Mouse (Mus musculus) lung, adult 10 weeks (tissue): ENCODE data around the gene Gm2007. TPM values are rescaled to one million over a fixed set of nuclear protein-coding genes. Genes with fewer than 3 reads are reported as not detected.

Experiments used
- polyA plus RNA-seq: library from polyadenylated mRNA; stranded (reverse); fragments of 350-450 nt; fragmentation: Illumina TruSeq; extraction: RNeasy Lipid Tissue Mini Kit (QIAGEN cat#74804); gene quantifications from one replicate; pipeline ENCODE4 v1.2.3, GENCODE M21; 2014; ENCODE audit warnings: low read depth, low replicate concordance; ENCODE audit not compliant: insufficient read depth

Gm2007 gene
- not detected for polyA plus RNA-seq

DNA sequence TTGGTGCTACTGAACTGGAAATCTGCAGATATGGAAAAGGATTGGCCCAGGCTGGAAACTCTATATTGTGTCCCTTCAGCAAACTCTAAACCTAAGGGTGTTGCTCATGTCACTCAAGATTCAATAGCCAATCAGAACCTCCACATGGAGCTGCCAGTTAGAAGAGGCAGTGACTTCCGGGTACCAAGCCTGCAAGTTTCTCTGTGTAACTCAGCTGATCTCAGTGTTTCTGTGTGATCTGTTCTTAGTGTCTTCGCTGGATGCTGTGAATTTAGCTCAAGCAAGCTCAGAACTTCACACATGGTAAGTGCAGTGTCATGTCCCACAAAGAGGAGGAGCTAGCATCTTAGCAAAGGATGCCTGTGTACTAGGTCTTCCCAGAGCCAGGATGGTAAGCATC, at the start of gene Gm2007:
TSS of gene Gm2007 (plus strand) at position 301 of the 400 bp plus-strand sequence.

DNA sequence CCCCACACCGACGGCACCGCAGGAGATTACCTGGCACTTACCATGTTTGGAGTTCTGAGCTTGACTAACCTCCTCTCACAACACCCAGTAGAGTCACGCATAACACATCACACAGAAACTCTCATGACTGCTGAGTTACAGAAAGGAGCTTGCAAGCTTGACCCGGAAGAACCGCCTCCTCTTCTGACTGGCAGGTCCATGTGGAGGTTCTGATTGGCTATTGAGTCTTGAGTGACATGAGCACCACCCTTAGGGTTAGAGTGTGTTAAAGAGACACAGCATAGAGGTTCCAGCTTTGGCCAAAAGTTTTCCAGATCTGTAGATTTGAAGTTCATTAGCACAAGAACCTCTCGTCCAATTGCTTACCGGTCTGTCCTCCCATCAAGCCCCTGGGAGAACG, 37.8 kb upstream of the Gm2007 start, which contains the start of gene Zfp969:
TSS of gene Zfp969 (minus strand) at position 101 of the 400 bp plus-strand sequence.

DNA sequence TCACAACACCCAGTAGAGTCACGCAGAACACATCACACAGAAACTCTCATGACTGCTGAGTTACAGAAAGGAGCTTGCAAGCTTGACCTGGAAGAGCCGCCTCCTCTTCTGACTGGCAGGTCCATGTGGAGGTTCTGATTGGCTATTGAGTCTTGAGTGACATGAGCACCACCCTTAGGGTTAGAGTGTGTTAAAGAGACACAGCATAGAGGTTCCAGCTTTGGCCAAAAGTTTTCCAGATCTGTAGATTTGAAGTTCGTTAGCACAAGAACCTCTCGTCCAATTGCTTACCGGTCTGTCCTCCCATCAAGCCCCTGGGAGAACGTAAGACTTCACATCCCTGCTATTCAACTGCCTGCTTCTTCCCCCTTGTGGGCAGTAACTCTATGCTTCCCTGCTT, 59.7 kb downstream of the Gm2007 start, which contains the start of gene Gm14288:
TSS of gene Gm14288 (minus strand) at position 101 of the 400 bp plus-strand sequence.

Other genes with a start within 250 kb of the Gm2007 start
- not detected for gene Gm11007, start 97.6 kb upstream of the Gm2007 start, polyA plus RNA-seq
- gene Zfp969, start 37.9 kb upstream of the Gm2007 start, polyA plus RNA-seq: not detected
- gene Gm14288, start 59.6 kb downstream of the Gm2007 start, polyA plus RNA-seq: 1.6 TPM
- 3.5 TPM for gene Gm6710, start 127.7 kb downstream of the Gm2007 start, polyA plus RNA-seq
- gene Zfp966, start 189.6 kb downstream of the Gm2007 start, polyA plus RNA-seq: 1.8 TPM
- gene Gm2026, start 223.8 kb downstream of the Gm2007 start, polyA plus RNA-seq: 3.2 TPM